7 mouse cellular contexts compared by ENCODE assay signal in genomic region chr14:22679705-22680643, GRCm38 (mm10).
DNase-seq lines count a peak whose midpoint lies in the region; ATAC-seq and TF ChIP-seq lines count a peak whose summit lies in the region.

No protein-coding gene starts in this region.

- ATAC-seq in forebrain, embryonic 11.5 days (replicated peaks; ENCODE audit: low FRiP score): peak; percentile 81
- ATAC-seq in kidney, embryonic 14.5 days (ENCODE audit: low FRiP score, low TSS enrichment): peak; percentile 28; the same call in 1 of the 2 replicates
- ATAC-seq in midbrain, postnatal 0 days (ENCODE audit: low FRiP score): no peak

- no peak for TF ChIP-seq POLR2A in brain, embryonic 14.5 days (IDR thresholded peaks at IDR 0.05; ENCODE audit: borderline replicate concordance, extremely low read depth, insufficient read depth, insufficient read length, poor library complexity, severe bottlenecking)

- no peak overlapping the region for H3K4me3 ChIP-seq in forebrain, embryonic 11.5 days (ENCODE audit: low read depth, low read length)
- H3K4me3 ChIP-seq in kidney, embryonic 14.5 days (ENCODE audit: low read length): no peak overlapping the region
- no peak overlapping the region for H3K4me3 ChIP-seq in midbrain, postnatal 0 days (ENCODE audit: low read depth, low read length)

- 0 out of 2 replicates have a peak overlapping the region, but pooled peaks have one; percentile 16 for H3K4me2 ChIP-seq in forebrain, embryonic 11.5 days (ENCODE audit: low read depth, low read length, severe bottlenecking)
- no peak overlapping the region for H3K4me2 ChIP-seq in kidney, embryonic 14.5 days (replicated peaks; ENCODE audit: low read depth, low read length)
- H3K4me2 ChIP-seq in midbrain, postnatal 0 days (ENCODE audit: low read depth, low read length, poor library complexity, severe bottlenecking): no peak overlapping the region

- peaks cover 15% of the 10 kb centered on the region; the same call in 1 of the 2 replicates for H3K4me1 ChIP-seq in forebrain, embryonic 11.5 days (replicated peaks; ENCODE audit: control insufficient read depth, insufficient read depth, low read length)
- peaks cover 16% of the 10 kb centered on the region; the same call in 1 of the 2 replicates for H3K4me1 ChIP-seq in kidney, embryonic 14.5 days (ENCODE audit: control insufficient read depth, insufficient read depth, low read length)
- no peaks in the 10 kb centered on the region for H3K4me1 ChIP-seq in midbrain, postnatal 0 days (ENCODE audit: insufficient read depth, low read length)

- peak overlapping the region; percentile 76 for H3K27ac ChIP-seq in forebrain, embryonic 11.5 days (ENCODE audit: low read depth, low read length)
- H3K27ac ChIP-seq in kidney, embryonic 14.5 days (ENCODE audit: low read depth, low read length): peak overlapping the region; percentile 56; the same call in 1 of the 2 replicates
- H3K27ac ChIP-seq in midbrain, postnatal 0 days (ENCODE audit: low read depth, low read length): no peak overlapping the region

- TF ChIP-seq CTCF in brain, embryonic 14.5 days (IDR thresholded peaks at IDR 0.05; ENCODE audit: borderline replicate concordance, extremely low read depth, insufficient read depth, insufficient read length): no peak
- no peak for TF ChIP-seq CTCF in midbrain, postnatal 0 days (IDR thresholded peaks at IDR 0.05)

- H3K9me3 ChIP-seq in forebrain, embryonic 11.5 days (ENCODE audit: control insufficient read depth, low read length): no peaks in the 10 kb centered on the region
- no peaks in the 10 kb centered on the region for H3K9me3 ChIP-seq in kidney, embryonic 14.5 days (ENCODE audit: control insufficient read depth, low read length)
- no peaks in the 10 kb centered on the region for H3K9me3 ChIP-seq in midbrain, postnatal 0 days (ENCODE audit: low read length)

- peaks cover 8% of the 10 kb centered on the region for H3K27me3 ChIP-seq in forebrain, embryonic 11.5 days (ENCODE audit: control insufficient read depth, insufficient read depth, low read length)
- H3K27me3 ChIP-seq in kidney, embryonic 14.5 days (ENCODE audit: control insufficient read depth, insufficient read depth, low read length): no peaks in the 10 kb centered on the region
- H3K27me3 ChIP-seq in midbrain, postnatal 0 days (ENCODE audit: insufficient read depth, low read length): no peaks in the 10 kb centered on the region

- WGBS in forebrain, embryonic 11.5 days: 20% methylated on average over 9 of the region's 9 CpGs
- WGBS in kidney, embryonic 14.5 days: 55% methylated on average over 9 of the region's 9 CpGs
- WGBS in midbrain, postnatal 0 days: 35% methylated on average over 9 of the region's 9 CpGs

- H3K36me3 ChIP-seq in forebrain, embryonic 11.5 days (ENCODE audit: control insufficient read depth, insufficient read depth, low read length): no peaks in the 10 kb centered on the region
- no peaks in the 10 kb centered on the region for H3K36me3 ChIP-seq in kidney, embryonic 14.5 days (ENCODE audit: control insufficient read depth, insufficient read depth, low read length)
- no peaks in the 10 kb centered on the region for H3K36me3 ChIP-seq in midbrain, postnatal 0 days (ENCODE audit: insufficient read depth, low read length)

- H3K9ac ChIP-seq in forebrain, embryonic 11.5 days (ENCODE audit: low read length): 0 out of 2 replicates have a peak overlapping the region, but pooled peaks have one; percentile 16
- H3K9ac ChIP-seq in kidney, embryonic 14.5 days (ENCODE audit: low read depth, low read length): no peak overlapping the region
- H3K9ac ChIP-seq in midbrain, postnatal 0 days (replicated peaks; ENCODE audit: low read length, poor library complexity, severe bottlenecking): no peak overlapping the region

- DNase-seq in brain, embryonic 14.5 days (ENCODE audit: low read depth): peak; percentile 95
- DNase-seq in forebrain, embryonic 11.5 days (ENCODE audit: low spot score): peak; percentile 70
- DNase-seq in midbrain, postnatal 0 days (ENCODE audit: low spot score): peak; percentile 40
- DNase-seq in testis, postnatal 14 days (ENCODE audit: low spot score): no peak
- no peak for DNase-seq in urinary bladder, adult 18-20 months (ENCODE audit: low spot score in 2 of 2)
- DNase-seq in T-cell, adult 2 months (ENCODE audit: low spot score): no peak

Comparison
In these comparisons a context has a peak if more than half of its experiments do, and no peak if none do; other contexts are left out.
1. DNase-seq: peak in brain, embryonic 14.5 days (single experiment), forebrain, embryonic 11.5 days (single experiment) and midbrain, postnatal 0 days (single experiment); none in testis, postnatal 14 days (single experiment), urinary bladder, adult 18-20 months (0 of 2) and T-cell, adult 2 months (single experiment).